Mouse (Mus musculus) embryonic facial prominence, embryonic 12.5 days (tissue): ENCODE data around the gene Gstm7. TPM values are rescaled to one million over a fixed set of nuclear protein-coding genes. Genes with fewer than 3 reads are reported as not detected.
A peak's percentile ranks its signal among the peaks of the same experiment; 100 is the strongest.
"Not testable (repeated sequence)": the region's sequence is repeated elsewhere in the genome, so short reads cannot be mapped to it uniquely, and the experiment has no call there.

Experiments
- ATAC-seq: fragments of 200-750 bp; cut with Nextera tagmentation; 2 replicates; pipeline ENCODE4 v1.8.0; 2017; ENCODE audit not compliant: insufficient number of reproducible peaks, insufficient read depth, low FRiP score, low TSS enrichment
- H3K27ac ChIP-seq: fragments of 300-500 bp; sonication (generic); 2 replicates; pipeline ENCODE4 v1.5.1; 2016; ENCODE audit warnings: mild to moderate bottlenecking
- H3K27me3 ChIP-seq: fragments of 300-500 bp; sonication (generic); 2 replicates; pipeline ENCODE4 v1.6.1; 2016; ENCODE audit warnings: mild to moderate bottlenecking, moderate library complexity
- H3K36me3 ChIP-seq: fragments of 300-500 bp; sonication (generic); 2 replicates; pipeline ENCODE4 v1.6.1; 2016; ENCODE audit warnings: mild to moderate bottlenecking
- H3K4me1 ChIP-seq: fragments of 300-500 bp; sonication (generic); 2 replicates; pipeline ENCODE4 v1.6.1; 2016
- H3K4me2 ChIP-seq: fragments of 300-500 bp; sonication (generic); replicated peaks from 2 replicates; pipeline ENCODE4 v1.6.1; 2016; ENCODE audit warnings: mild to moderate bottlenecking, moderate library complexity
- H3K4me3 ChIP-seq: fragments of 300-500 bp; sonication (generic); 2 replicates; pipeline ENCODE4 v1.5.1; 2016; ENCODE audit warnings: mild to moderate bottlenecking
- H3K9ac ChIP-seq: fragments of 300-500 bp; sonication (generic); 2 replicates; pipeline ENCODE4 v1.6.1; 2016; ENCODE audit warnings: mild to moderate bottlenecking, moderate library complexity
- H3K9me3 ChIP-seq: fragments of 300-500 bp; sonication (generic); 2 replicates; pipeline ENCODE4 v1.6.1; 2016; ENCODE audit warnings: mild to moderate bottlenecking, moderate library complexity
- WGBS: fragments of 180-500 bp; shearing (Covaris S2); methylation state at CpG from one replicate; pipeline ENCODE4 v1.1.7; 2016; 5-methylcytosine and 5-hydroxymethylcytosine counted together
- polyA plus RNA-seq: library from polyadenylated mRNA; unstranded; fragments of >200 nt; fragmentation: Nextera tagmentation; extraction: Ambion mirVana; gene quantifications from 2 replicates; pipeline ENCODE4 v1.2.1, GENCODE M21; 2016

Gstm7 gene
- polyA plus RNA-seq, 1 experiment from 2014 or later: 39.5 TPM

GRCm38 (mm10) chr3:107900955-107901673, 30.5 kb downstream of the Gstm7 start:
- H3K9ac ChIP-seq: no peak overlapping the region
- WGBS: 69% methylated on average over 11 of the region's 11 CpGs
- ATAC-seq: no peak

GRCm38 (mm10) chr3:107898691-107899090, 32.9 kb downstream of the Gstm7 start:
- Histone ChIP-seq H3K27ac (no peak overlapping the region), H3K27me3 (no peaks in the 10 kb centered on the region), H3K9me3 (no peaks in the 10 kb centered on the region), H3K9ac (no peak overlapping the region), H3K36me3 (peaks cover 18% of the 10 kb centered on the region), H3K4me2 (no peak overlapping the region), H3K4me1 (peaks cover 8% of the 10 kb centered on the region; the same call in 1 of the 2 replicates), H3K4me3 (no peak overlapping the region)
- WGBS: 91% methylated on average over 13 of the region's 13 CpGs
- no peak for ATAC-seq

More at GRCm38 (mm10) chr3:107900955-107901673, 30.5 kb downstream of the Gstm7 start:
- Histone ChIP-seq H3K4me2 (no peak overlapping the region), H3K4me1 (peaks cover 10% of the 10 kb centered on the region; the same call in 1 of the 2 replicates), H3K4me3 (no peak overlapping the region), H3K27me3 (no peaks in the 10 kb centered on the region), H3K36me3 (peaks cover 18% of the 10 kb centered on the region), H3K27ac (no peak overlapping the region), H3K9me3 (no peaks in the 10 kb centered on the region)

GRCm38 (mm10) chr3:107895720-107896569, 35.7 kb downstream of the Gstm7 start, which contains the start of gene Gstm5:
Gene Gstm5, plus strand, starts transcription at chr3:107895821.
- 8% methylated on average over 40 of the region's 40 CpGs for WGBS

GRCm38 (mm10) chr3:107895194-107895719, 36.4 kb downstream of the Gstm7 start:
- Histone ChIP-seq H3K9me3 (no peaks in the 10 kb centered on the region), H3K4me2 (peak overlapping the region; percentile 76), H3K4me3 (peak overlapping the region; percentile 85), H3K9ac (peak overlapping the region; percentile 86), H3K27me3 (no peaks in the 10 kb centered on the region), H3K4me1 (peaks cover 8% of the 10 kb centered on the region; the same call in 1 of the 2 replicates), H3K27ac (no peak overlapping the region), H3K36me3 (peaks cover 18% of the 10 kb centered on the region)
- WGBS: 13% methylated on average over 6 of the region's 6 CpGs
- ATAC-seq: 0 out of 2 replicates have a peak, but pooled peaks have one; percentile 7

More at GRCm38 (mm10) chr3:107895720-107896569, 35.7 kb downstream of the Gstm7 start, which contains the start of gene Gstm5:
- peak within 1 kb of the TSS; percentile 86 for H3K9ac ChIP-seq
- H3K27ac ChIP-seq: peak within 1 kb of the TSS; percentile 79
- no peaks in the 10 kb centered on the region for H3K27me3 ChIP-seq
- H3K4me2 ChIP-seq: peak within 1 kb of the TSS; percentile 76
- ATAC-seq: peak; percentile 89
- H3K4me1 ChIP-seq: peaks cover 8% of the 10 kb centered on the region; the same call in 1 of the 2 replicates
- H3K9me3 ChIP-seq: no peaks in the 10 kb centered on the region
- peaks cover 18% of the 10 kb centered on the region for H3K36me3 ChIP-seq
- peak within 1 kb of the TSS; percentile 85 for H3K4me3 ChIP-seq

- H3K4me3 ChIP-seq, H3K27me3 ChIP-seq, H3K4me2 ChIP-seq, ATAC-seq, H3K36me3 ChIP-seq, H3K9ac ChIP-seq, H3K27ac ChIP-seq, H3K9me3 ChIP-seq, H3K4me1 ChIP-seq: not testable (repeated sequence)
- WGBS: 82% methylated on average over 2 of the region's 2 CpGs
Measured at GRCm38 (mm10) chr3:107889236-107889635, 42.4 kb downstream of the Gstm7 start.

GRCm38 (mm10) chr3:107887674-107888495, 43.7 kb downstream of the Gstm7 start:
- Histone ChIP-seq H3K9ac (no peak overlapping the region), H3K27ac (no peak overlapping the region), H3K27me3 (no peaks in the 10 kb centered on the region), H3K4me3 (no peak overlapping the region), H3K4me2 (no peak overlapping the region), H3K4me1 (no peaks in the 10 kb centered on the region), H3K9me3 (no peaks in the 10 kb centered on the region), H3K36me3 (no peaks in the 10 kb centered on the region)
- 81% methylated on average over 9 of the region's 9 CpGs for WGBS
- no peak for ATAC-seq

- Histone ChIP-seq H3K4me3 (no peak overlapping the region), H3K27ac (no peak overlapping the region), H3K27me3 (no peaks in the 10 kb centered on the region), H3K9ac (no peak overlapping the region), H3K4me2 (no peak overlapping the region), H3K9me3 (no peaks in the 10 kb centered on the region), H3K36me3 (no peaks in the 10 kb centered on the region), H3K4me1 (no peaks in the 10 kb centered on the region)
- ATAC-seq: no peak
- WGBS: 81% methylated on average over 12 of the region's 12 CpGs
Measured at GRCm38 (mm10) chr3:107877747-107878736, 53.6 kb downstream of the Gstm7 start.

GRCm38 (mm10) chr3:107877005-107877404, 54.6 kb downstream of the Gstm7 start, which contains the start of gene Eps8l3:
Gene Eps8l3, plus strand, starts transcription at chr3:107877229.
- no peak for ATAC-seq
- H3K9ac ChIP-seq: no peak within 1 kb of the TSS
- no peak within 1 kb of the TSS for H3K4me2 ChIP-seq
- no peaks in the 10 kb centered on the region for H3K4me1 ChIP-seq
- H3K27me3 ChIP-seq: no peaks in the 10 kb centered on the region
- no peaks in the 10 kb centered on the region for H3K36me3 ChIP-seq
- 87% methylated on average over 5 of the region's 5 CpGs for WGBS
- H3K27ac ChIP-seq: no peak within 1 kb of the TSS
- no peaks in the 10 kb centered on the region for H3K9me3 ChIP-seq
- no peak within 1 kb of the TSS for H3K4me3 ChIP-seq
